Mouse (Mus musculus) MEL-GATA-1-ER (cell line): Measurements from ENCODE around the gene Aida.
A peak's percentile ranks its signal among the peaks of the same experiment; 100 is the strongest.
"Not testable (repeated sequence)": the region's sequence is repeated elsewhere in the genome, so short reads cannot be mapped to it uniquely, and the experiment has no call there.

ENCODE experiments used
- DNase-seq: peaks from one replicate; pipeline ENCODE4 v3.0.0-alpha.2; 2012; ENCODE audit warnings: low read depth; ENCODE audit errors: extremely low read depth

Gene Aida

DNA sequence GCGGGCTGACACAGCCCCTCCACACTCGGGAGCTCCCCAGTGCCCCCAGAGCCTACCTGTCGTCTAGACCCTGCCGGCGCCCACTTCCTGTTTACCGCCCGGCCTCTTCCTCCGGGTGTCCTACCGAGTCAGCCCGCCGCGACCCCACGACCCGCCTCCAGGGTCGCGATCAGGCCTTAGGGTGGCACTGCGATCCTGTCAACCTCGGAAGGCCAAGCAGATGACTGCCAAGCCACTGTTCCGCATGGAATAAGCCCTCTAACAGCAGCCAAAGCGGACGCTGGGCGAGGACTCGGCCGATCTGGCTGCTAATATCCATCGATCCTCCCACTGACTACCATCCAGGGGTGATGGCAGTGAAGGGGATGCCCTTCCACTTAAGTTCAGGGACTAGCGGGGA is at the start of gene Aida:
Gene Aida (plus strand): TSS at position 126 of the 400 bp plus-strand sequence.
- DNase-seq = no peak

DNA sequence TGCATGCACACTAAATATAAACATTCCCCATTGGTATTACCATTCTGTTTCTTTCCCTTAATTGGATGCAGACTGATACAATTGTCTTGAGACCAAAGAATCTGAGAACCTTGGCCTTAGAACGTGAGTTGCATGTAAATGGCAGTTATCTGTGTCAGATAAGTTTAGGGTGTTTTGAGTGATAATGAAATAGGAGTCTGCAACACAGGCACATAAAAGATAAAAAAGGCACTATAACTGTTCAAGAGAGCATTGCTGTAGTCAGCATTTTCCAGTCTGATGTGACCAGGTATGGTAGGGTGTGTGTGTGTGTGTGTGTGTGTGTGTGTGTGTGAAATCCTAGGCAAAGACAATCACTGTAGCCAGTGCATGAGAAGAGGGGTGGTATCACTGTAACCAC is 48.2 kb upstream of the Aida start:
- no peak for DNase-seq

DNA sequence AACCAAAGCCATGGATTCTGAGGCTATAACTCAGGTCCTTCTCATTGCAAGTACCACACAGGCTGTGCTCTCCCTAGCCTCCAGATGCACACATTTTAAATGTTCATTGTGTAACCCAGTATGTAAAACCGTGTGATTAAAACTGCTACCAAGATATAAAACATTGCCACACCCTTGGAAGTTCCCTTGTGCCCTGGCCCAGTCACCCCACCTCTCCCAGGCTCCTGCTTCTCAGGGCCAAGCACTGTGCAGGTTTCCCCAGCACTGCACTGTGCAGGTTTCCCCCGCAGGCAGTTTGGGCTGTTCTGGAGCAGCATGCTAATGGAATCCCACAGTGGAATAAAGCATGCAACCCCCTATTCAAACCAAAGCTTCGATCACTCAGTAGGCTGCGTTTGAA is 45.8 kb upstream of the Aida start:
- no peak for DNase-seq

DNA sequence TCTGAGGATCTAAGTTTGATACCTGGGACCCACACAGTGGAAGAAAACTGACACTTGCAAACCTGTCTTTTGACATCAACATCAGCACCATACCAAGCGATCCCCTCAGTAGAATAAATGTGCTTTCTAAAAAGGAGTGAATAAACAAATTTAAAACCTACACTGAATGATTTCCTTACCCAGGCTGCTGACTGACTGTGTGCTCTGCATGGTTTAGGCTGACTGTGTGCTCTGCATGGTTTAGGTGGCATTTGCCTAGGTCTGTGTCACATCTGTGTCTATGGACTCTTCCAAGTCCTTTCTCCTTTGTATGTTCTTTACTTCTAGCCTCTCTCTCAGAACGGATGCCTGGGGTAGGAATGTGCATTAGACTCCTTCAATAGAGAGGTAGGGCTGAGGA is 44.6 kb upstream of the Aida start:
- DNase-seq = no peak

DNA sequence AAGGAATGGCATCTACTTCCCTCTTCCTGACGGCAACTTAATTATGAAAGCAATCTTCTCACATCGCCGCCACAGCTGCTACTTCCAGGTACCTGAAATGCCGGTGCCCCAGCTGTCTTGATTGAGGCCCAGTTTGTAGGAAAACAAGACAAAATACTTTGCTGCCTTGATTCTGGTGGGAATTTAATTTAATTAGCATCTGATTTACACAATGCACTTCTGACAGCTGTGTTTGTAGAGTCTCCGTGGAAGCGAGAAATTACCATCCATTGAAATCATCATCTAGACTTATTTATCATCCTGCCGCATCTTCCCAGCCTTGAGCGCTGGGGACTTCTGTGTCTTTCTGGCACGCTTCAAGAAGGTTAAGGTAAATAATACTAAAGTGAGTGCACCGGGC is 43.8 kb upstream of the Aida start:
- DNase-seq = no peak

DNA sequence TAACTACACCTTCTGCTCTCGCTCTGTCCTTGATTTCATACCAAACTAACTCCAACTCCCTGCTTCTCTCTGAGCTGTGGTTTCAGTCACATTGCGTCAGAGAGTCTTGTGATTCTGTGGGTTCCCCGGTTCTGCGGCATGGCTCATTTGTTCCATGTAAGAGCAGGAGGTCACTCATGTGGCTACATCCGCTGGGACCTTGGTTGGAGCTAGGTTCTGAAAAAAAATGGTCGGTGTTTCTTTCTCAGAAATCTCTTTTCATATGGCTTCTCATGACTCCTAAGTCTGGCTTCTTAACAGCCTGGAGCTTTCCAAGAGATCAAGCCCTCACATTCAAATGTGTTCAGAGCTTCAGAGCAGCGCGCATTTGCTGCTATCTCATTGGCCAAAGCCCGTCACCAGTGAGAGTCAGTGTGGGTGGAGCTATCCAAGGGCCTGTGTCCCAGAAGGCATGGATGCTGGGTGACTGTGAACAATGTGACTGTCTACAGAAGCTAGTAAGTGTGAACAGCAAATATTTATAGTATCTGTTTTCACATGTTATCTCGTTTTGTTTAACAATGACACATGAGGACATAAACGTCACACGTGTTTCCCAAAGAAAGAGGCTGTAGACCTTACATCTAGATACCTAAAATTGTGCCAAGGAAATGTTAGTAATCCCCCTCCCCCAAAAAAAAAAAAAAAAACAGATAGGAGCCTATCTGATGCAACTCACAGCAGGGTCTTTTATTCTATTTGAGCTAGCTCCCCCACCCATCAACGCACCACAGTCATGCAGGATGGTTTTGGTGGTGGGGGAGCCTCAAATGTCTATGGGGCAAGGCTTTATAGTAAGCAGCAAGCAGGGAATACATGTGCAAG is 32.0 kb upstream of the Aida start:
- no peak for DNase-seq

DNA sequence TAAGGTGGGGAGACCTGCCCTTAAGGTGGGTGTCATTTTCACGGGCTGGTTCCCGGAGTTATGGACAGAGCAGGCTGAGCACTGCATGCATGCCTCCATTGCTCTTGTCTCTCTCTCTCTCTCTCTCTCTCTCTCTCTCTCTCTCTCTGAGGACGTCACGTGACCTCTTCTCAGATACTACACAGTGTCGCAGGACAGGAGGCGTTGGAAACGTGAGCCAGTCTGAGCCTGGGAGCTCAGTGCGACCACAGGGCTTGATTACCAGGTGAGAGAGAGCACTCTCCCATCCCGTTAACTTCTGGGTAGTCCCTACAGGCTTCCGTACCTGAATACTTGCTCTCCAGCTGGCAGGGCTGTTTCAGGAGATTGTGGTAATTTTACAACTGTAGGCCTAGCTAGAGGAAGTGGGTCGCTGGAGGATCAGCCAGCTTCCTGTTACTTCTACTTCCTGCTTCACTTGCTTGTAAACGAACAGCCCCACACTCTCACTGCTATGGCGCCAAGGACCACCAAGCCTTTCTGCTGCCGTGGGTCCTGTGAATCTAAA is 30.4 kb upstream of the Aida start:
- peak; percentile 15 for DNase-seq

DNA sequence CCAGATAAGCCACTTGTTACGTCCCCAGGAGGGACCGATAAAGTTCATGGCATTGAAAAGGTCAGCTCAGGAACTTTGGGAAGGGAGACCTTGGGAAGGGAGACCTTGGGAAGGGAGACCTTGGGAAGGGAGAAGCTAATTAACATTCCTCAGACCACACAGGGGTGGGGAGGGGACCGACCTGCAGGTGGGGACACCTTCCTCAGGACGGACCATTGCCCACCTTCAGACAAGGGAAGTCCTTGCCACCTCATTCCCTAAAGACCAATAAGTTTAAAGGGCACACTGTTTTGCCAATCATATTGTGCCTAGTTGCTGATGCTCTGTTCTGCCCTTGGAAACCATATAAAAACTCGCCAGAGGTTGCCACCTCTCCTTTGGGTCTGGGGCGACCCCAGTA is 28.7 kb upstream of the Aida start:
- no peak for DNase-seq

DNA sequence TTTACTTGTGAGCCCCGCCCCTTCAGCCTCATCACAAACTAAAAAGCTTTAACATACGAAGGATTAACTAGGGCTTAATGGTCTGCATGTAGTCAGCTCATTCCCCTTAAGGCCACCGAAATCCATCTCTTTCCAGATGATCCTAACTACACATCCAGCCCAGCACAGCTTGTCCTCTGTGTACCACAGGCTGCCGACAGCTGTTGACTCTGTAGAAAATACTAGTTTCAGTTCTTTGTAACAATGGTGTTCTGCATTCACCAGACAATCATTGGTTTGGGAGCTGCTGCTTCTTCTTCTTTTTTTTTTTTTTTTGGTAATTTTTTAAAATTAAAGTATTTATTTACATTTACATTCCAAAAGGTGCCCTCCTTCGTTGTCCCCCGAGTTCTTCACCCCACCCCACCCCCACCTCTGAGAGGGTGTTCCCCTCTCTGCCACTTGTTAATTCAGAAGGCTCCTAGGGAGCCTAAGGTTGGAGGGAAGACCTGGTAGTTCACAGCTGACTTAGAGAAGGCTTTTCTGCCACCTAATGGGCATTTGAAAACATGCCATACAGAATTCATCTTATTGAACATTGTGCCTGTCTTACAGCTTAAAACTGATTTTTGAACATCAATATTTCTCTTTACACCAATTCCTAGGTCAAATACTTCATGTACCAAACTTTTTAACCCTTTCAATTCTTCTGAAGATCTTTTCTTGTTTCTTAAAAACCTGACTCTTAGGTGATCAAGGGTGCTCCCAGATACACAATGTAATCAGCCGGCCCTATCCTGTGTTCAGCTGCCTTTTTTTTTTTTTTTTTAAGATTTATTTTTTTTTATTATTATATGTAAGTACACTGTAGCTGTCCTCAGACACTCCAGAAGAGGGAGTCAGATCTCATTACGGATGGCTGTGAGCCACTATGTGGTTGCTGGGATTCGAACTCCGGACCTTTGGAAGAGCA is 23.2 kb upstream of the Aida start:
- DNase-seq = peak; percentile 42

DNA sequence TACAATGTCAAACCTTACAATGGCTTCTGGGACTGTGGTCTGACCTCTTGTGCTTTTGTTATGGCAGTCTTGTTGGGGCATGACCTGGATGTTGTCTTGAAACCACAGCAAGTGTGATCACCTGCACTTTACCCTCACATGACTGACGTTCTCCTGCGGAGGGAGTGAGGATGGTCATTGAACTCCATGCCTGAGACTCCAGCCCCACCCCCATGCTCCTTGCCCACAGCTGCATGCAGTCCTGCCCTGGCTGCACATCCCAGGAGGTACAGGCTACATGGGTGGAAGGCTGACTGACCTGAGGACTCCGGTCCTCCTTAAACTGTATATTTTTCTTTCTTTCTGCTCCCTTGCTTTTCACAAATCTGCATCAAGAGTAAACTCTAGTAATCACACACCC is 22.0 kb upstream of the Aida start:
- no peak for DNase-seq

DNA sequence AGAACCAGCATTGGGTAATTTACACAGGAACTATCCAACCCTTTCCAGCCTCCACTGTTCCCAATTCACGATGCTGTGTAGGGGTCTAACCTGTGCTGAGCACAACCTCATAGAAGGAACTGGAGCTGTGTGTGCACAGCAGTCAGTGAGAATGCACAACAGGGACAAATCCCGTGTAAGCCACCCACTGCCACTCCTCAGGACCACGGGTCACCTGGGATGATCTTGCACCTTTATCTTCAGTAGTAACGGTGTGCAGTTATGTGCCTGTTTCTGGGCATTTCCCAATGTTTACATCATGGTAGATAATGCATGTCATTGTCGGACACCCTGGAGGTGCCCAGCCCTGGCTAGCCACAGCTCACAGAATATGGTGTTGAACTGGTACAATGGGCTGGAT is 20.6 kb upstream of the Aida start:
- DNase-seq = no peak

DNA sequence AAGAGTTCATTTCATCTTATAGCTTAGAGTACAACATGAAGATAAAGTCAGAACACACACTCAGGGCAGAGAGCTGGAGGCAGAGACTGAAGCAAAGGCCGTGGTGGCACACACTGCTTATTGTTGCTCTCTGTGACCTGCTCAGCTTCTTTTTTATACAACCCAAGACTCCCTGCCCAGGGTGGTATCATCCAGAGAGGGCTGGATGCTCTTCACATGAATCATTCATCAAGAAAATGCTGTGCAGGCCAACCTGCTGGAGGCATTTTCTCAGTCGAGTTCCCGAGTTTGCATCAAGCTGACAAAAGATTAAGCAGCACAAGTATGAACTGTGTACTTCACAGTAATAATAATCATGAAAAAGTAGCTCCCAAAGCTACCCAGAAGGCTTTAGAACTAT is 8.0 kb upstream of the Aida start:
- no peak for DNase-seq

DNA sequence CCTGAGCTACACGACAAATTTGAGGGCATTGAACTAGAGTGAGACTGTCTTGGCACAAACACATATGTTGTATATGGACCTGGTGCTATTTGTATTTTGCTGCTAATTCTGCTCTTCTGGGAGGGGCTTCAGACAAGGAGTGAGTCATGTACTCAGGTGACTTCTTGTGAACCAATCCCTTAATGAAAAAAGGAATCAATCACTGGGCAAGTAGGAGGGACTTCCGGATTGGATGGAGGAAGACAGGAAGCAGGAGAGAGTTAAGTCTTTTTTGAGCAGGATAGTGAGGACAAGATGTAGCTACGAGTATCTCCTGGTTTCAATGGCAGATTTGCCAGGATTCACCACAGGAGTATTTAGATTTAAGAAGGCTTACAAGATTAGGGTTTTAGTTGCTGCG is 6.8 kb upstream of the Aida start:
- DNase-seq = no peak

DNA sequence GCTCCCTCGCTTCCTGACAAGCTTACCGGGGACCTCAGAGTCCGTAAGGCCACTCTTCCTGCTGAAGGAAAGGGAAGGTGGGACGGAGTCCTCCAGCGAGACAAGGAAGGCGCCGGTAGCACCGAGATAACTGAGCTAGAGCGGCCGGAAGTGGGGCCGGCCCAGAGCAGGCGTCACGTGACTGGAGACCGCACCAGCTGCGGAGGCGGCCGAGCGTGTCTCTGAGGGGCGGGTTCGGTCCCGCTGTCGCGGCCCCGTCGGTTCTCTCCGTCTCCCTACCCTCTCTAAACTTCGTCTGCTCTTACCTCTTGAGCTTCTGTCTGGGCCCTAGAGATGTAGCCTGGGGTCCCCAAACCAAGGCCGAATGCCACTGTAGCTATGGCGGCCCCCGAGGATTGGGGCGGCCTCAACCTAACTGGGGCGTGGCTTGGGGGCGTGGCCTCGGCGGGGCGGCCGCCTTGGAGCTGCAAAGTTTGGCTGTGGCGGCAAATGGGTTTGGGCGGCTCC is 540 bp downstream of the Aida start, which contains the start of gene Brox:
Gene Brox (minus strand): TSS at position 393 of the 507 bp plus-strand sequence.
- peak; percentile 80 for DNase-seq

DNA sequence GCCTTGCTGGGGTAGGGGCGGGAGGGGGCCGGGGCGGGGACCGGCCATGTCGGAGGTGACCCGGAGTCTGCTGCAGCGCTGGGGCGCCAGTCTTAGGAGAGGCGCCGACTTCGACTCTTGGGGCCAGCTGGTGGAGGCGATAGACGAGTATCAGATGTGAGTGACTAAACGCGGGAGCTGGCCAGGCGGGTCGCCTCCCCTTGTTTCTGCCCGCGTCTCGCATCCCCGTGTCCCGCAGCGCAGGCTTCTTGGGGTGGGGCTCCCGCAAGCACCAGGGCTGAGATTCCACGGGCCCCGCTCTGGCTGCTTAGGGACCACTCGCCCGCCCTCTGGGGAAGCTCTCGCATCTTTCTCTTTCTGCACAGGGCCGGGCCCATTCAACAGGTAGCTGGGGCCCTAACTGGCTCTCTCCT is 1.1 kb downstream of the Aida start:
- DNase-seq = peak; percentile 18

DNA sequence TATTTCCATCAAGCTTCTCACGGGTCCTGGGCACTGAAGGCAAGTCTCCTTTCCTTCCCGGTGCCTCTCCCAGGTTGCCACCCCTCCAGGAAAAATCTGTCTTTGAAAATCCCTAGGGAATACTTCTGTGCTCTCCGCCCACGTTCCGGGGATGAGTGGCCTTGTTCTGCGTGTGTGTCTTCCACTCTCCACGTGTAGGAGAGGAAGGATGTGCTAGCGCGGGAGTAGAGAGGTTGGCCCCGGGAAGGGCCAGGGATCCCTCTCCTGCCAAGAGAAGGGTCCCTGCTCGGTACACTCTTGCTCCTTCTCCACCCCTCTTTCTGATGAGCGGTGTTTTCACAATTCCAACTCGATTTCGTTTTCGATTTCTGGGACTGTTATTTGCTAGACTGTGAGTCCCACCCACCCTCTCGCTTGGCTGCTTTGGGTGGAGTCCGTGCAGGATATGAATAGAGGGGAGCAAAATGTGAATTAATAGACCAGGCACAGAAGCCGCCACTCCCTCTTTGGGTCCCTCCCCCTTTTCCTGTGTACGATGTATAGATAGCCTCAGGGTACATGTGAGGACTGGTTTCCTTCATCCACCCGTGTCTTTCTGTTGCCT is 1.6 kb downstream of the Aida start:
- peak; percentile 85 for DNase-seq

DNA sequence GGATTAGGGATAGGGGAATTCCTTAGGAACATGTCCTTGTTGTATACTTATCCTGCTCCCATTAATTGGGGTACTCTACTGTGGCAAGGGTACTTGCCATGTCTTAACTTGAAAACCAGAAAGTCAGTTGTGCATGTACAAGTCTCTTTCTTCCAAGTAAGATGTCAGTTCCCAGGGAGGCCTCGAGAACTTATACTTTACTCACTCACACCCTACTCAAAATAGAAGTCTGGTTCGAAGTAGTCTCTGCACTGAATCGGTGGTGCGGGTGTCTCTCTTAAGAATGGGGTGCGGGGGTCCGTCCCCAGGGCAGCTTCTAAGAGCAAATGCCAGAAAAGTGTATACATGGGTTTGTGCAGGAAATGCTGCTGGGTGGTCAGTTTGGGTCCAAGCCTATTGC is 2.8 kb downstream of the Aida start:
- DNase-seq = peak; percentile 99

DNA sequence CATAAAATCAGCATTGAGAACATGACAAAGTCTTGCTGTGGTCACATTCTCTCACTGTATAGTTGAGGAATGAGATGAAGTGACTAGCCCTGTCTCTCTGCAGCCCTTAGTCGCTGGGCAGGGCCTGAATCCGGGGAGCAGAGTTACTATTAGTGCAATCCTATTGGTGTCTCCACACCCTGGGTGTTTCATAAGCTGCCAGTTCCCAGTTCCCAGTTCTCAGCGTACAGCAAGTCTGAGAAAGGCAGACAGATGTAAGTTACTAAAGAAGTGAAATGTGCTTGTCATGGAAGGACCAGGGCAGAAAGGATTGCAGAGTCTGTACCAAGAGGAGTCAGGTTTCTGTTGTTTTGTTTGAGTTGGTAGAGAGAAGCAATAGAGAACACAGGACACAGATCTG is 11.2 kb downstream of the Aida start:
- no peak for DNase-seq

DNA sequence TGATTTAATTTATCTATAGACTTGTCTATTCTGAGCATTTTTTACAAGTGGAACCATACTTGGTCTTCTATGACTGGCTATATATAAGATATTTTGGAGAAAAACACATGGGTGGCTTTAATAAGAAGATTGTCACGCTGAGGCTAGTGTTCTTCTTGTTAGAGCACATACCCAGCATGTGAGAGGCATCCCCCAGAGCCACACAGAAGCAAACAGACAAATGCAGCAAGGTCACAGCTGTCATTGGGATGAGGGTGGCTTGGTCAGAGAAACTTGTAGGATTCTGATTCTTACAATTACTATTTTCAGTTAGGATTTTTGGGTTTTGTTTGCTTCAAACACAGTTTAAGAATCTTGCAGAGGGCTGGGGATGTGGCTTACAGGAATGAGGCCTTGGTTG is 12.1 kb downstream of the Aida start:
- no peak for DNase-seq

DNA sequence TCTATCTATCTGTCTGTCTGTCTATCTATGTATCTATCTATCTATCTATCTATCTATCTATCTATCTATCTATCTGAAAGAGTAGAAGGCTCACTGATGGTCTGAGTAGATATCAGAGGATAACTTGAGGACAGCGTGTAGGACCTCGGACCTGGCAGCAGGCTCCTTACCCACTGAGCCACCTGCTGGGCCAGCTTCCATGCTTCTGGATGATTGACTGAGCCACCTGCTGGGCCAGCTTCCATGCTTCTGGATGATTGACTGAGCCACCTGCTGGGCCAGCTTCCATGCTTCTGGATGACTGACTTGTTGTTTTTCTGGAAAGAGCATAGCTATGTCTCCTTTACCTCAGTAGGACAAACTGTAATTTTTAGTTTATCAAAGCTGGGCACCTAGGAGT is 13.2 kb downstream of the Aida start:
- DNase-seq = not testable (repeated sequence)

DNA sequence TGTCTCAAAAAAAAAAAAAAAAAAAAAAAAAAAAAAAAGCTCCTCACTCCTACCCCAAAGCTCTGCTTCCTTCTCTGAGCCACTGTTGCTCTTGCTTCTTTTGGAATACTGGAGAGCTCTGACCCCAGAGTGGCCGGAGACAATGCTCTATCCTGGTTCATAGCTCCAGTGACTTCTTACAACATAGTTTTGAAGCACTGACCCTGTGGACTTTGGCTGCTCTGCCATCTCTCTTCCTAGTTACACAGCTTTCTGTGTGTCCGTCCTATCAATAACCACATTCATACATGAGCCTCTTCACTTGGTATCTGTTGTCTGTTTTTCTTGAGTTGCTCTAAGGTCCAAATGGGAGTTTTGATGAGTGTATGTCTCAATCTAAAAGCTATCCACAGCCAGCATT is 15.7 kb downstream of the Aida start:
- no peak for DNase-seq
